Mouse (Mus musculus): Measurements from ENCODE around the gene Adm.
"Not testable (repeated sequence)": the region's sequence is repeated elsewhere in the genome, so short reads cannot be mapped to it uniquely, and the experiment has no call there.

Gene Adm

DNA sequence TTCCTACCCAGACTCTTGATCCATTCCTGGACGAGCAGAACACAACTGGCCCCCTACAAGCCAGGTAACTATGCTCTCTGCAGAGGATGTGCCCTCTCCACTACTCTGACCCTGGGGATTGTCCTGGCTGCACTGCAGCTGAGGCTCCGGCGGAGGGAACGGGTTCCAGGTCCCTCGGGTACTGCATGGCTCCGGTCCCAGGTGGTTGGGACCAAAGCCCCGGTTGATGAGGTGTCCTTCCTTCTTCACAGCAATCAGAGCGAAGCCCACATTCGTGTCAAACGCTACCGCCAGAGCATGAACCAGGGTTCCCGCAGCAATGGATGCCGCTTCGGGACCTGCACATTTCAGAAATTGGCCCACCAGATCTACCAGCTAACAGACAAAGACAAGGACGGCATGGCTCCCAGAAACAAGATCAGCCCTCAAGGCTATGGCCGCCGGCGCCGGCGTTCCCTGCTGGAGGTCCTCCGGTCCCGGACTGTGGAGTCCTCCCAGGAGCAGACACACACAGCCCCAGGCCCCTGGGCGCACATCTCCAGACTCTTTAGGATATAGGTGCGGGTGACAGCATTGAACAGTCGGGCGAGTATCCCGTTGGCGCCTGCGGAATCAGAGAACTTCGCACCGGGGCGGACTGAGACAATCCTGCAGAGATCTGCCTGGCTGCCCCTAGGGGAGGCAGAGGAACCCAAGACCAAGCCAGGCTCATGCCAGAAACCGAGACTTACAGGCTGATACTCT lies 1.3 kb downstream of the Adm start:
- no peak for DNase-seq (ENCODE audit: low read depth, low spot score)

DNA sequence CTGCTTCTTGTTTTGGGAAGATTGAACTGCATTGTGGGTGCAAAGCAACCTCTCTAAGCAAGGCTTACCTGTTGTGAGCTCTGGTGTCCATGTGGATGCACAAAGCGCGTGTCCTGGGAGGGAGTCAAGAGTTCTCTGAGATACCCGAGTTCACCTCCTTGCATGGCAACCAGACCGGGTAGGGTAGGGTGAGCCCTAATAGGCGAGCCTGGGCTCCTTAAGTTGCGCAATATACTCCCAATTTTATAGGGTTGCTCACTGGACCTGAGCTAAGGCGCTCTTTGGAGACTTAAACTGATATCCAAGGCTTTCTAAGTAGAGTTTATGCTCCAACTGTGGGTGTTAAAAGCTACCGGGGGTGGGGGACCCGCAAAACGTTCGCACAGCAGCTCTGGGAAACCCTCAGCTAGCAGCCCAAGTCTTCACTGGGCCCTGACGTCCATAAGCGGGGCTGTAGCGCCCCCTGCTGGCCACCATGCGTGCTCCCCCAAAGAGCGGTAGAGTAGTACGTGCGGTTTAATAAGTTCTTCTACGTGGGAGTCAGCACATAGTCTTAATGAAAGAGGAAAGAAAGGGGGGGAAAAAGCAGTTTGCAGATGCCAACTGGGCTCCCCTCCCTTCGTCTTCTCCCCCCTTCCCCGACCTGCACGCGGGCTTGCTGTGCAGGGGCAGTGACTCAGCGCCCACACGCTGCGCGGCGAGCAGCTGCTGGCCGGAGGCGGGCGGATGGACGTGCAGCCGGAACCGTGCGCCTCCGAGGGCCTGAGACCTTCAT lies 2.6 kb downstream of the Adm start:
- peak; percentile 80 for DNase-seq (ENCODE audit: low read depth, low spot score)

DNA sequence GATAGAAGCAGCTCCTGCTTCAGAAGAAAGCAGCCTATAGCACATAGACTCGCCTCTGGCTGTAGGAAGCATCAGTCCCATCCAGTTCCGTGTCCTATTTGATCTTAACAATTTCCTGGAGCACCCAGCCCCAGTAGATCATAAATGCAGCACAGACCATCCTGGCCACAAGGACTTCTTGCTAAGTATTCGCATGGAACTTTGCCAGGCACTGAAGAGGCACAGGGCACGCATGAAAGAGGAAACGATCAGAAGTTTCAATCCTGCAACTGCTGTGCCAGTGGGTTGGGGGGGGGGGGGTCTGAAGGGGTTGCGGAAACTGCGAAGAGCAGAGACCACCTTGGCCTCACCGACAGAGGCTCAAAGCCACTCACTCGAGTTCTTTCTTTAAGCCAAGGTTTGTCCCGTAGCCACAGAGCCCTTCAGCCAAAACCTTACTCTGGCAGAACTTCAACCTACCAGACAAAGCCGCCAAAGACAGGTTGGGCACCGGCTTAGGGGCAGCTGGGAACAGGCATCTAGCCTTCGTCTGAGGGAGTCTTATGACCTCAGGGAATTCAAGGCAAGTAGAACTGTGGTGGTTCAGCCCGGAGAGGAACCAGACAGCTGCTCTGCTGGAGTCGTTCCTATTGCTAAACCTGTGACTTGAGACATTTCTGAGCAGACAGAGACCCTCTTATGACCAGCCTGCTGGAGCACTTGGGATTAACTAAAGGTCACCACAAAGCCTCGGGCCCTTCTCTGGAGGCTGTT lies 3.9 kb downstream of the Adm start:
- DNase-seq (ENCODE audit: low read depth, low spot score), result no peak

DNA sequence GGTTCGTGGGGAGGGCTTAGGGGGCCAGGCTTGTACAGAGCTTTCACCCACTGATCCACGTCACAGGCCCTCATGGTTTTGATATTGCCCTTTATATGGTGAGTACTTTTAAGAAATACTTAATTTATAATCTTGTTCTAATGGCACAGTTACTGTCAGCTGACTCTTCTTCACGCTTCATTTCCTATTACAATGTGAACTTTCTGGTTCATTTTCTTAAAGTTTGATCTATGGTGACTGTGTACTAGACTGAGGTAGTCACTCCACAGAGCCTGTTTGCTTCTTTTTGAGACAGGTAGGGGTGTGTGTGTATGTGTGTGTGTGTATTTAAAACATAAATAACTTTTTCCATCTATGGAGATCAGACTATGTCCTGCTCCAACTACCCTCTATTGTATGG lies 8.5 kb downstream of the Adm start:
- no peak for DNase-seq (ENCODE audit: low read depth, low spot score)

DNA sequence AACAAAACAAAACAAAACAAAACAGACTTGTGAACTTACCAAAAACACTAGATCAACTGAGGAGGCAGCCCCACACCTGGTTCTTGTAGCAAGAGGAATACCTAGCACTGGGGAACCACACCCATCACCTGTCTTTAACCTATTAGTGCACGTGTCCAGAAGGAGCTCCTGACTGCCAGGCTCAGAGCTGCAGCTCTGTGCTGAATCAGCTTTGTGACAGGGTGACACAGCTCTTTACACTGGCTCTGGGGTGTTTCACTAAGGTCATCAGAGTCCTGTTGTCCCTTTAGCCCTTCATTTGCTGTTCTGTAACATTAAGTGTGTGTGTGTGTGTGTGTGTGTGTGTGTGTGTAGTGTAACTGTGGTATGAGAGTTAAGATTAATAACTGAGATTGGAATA lies 9.1 kb downstream of the Adm start:
- no peak for DNase-seq (ENCODE audit: low read depth, low spot score)

DNA sequence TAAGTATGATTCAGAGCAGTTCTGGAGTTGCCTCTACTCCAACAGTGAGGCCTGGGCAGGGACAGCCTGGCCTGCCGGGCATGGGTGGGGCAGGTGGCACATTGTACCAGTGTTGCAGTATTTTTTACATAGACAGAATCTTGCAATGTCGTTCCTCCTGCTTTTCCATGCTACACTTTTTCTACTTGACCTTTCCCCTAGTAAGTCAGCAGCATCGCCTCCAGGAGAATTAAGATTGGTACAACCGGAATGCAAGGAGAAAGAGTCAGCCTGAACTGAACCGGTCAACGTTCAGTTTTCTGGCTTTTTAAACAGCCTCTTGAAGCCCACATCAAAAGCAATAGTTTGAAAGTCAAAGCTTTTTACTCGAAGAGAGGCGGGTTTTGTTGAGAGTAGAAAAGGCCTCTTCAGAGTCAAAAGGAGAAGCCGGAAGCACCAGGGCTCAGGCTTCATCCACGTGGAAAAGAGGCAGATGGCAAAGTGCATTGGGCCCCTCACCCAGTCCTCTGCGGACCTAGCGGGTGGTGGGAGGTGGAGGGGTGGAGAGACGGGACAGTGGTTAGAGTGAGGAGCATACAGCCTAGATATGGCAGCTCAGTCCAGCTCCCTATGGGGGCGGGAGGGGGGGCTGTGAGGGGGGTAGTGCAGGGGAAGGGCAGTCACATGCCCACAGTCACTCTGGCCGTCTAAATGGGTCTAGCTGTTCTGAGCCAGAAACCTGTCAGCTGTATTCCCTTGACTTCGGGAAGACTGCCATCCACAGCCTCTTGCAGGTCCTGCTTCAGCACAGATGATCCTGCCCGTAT lies 11.0 kb downstream of the Adm start:
- no peak for DNase-seq (ENCODE audit: low read depth, low spot score)

DNA sequence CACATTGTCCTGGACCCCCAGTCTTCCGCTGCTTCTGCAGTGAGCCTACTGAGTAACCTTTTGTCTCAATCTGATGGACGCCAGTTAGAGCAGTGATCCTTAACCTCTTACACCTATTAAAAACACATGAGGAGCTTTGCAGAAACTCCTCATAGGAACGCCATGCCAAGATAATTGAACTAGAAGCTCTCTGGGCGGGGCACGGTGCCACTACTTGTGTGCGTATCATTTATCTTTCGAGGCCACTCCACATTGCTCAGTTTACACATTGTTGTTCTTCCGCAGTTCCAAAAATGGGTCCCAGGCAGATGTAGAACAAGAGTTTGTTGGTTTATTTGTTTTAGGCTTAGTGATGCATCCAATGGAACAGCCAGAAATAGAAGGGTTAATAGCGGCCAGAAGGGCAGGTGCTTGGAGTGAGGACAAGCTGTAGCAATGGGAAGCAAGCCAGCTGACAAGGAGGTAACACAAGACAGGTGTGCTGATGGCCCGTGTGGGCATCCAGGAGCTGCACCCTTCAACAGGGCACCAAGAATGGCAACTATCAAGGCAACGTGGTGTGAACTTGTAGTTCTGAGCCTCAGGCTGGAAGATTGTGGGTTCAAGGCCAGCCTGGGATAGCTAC lies 11.9 kb downstream of the Adm start:
- no peak for DNase-seq (ENCODE audit: low read depth, low spot score)

DNA sequence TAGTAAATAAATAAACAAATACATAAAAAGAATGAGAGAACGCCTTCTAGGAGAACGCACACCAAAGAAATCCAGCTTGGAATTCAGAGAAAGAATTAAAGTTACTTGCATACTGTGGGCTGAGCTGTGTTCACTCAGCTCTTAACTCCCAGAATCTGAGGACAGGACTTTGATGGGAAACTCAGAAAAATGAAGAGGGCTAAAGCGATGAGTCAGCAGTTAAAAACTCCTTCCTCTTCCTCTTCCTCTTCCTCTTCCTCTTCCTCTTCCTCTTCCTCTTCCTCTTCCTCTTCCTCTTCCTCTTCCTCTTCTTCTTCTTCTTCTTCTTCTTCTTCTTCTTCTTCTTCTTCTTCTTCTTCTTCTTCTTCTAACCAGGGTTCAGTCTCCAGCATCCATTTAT lies 12.5 kb downstream of the Adm start:
- not testable (repeated sequence) for DNase-seq (ENCODE audit: low read depth, low spot score)

DNA sequence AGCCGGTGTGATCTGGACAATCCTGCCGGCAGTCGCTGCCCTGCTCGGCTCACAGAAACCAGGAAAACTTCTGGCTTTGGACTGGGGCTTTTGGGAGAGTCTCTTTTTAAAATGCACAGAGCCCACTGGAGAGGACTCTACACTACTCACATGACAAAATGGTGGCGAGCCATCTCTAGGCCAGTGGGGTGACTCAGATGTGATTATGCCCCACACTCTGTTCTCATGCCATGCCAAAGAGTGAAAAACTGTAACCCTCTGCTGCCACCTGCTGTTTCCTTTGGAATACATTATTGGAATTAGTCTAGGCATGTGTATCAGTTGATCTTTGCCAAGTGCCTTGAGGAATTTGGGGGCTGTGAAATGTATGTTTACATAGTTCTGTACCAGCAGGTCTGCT lies 17.9 kb downstream of the Adm start:
- DNase-seq (ENCODE audit: low read depth, low spot score), result peak; percentile 28

DNA sequence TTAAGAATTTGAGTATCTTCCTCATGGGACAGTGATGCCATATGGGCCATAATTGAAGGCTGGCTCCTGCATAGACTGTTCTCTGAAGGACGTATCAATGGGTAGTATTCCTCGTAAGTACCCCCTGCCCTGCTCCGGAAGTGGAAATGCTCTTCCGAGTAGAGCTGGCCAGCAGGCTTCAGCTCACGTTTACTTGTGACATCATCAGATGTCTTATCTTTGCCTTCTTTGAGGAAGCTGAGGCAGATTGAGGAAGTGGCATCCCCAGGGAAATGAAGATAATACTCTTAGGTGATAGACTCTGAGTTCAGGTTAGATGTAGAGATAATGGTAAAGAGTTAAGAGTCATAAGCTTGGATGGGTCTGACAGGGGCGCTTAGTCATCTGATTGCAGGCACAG lies 18.4 kb downstream of the Adm start:
- no peak for DNase-seq (ENCODE audit: low read depth, low spot score)

DNA sequence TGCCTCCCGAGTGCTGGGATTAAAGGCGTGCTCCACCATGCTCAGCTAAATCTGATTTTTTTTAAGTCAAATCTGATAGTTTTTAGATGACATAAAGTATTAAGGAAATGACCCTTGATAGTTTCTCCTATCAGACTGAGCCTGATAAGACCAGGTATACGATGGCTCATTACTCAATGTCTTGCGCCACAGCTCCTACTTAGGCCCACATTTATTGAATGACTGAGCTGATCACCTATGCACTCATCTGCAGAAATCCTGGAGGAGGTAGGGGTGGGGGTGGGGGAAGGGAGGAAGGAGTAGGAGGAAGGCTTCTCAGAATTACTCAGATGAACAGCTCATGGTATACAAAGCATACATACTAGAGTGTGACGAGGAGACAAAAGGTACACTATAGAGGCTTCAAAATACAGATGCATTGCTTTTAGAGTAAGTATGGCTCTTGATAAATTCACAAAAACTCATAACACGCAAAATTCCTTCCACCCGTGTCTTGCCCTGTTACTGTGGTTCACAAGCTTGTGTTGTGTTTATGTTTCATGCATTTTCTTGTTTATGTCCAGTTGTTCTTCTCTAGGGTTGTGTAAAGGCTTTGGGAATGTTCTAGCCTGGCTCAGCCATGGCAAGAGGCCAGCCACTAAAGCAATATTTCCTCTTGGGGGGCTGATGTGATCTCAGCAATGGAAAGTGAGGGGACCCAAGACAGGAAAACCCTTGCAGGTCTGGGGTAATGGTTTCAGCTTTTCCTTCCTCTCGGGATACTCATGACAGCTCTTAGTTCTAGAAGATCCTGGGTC lies 19.3 kb downstream of the Adm start:
- DNase-seq (ENCODE audit: low read depth, low spot score), result no peak

DNA sequence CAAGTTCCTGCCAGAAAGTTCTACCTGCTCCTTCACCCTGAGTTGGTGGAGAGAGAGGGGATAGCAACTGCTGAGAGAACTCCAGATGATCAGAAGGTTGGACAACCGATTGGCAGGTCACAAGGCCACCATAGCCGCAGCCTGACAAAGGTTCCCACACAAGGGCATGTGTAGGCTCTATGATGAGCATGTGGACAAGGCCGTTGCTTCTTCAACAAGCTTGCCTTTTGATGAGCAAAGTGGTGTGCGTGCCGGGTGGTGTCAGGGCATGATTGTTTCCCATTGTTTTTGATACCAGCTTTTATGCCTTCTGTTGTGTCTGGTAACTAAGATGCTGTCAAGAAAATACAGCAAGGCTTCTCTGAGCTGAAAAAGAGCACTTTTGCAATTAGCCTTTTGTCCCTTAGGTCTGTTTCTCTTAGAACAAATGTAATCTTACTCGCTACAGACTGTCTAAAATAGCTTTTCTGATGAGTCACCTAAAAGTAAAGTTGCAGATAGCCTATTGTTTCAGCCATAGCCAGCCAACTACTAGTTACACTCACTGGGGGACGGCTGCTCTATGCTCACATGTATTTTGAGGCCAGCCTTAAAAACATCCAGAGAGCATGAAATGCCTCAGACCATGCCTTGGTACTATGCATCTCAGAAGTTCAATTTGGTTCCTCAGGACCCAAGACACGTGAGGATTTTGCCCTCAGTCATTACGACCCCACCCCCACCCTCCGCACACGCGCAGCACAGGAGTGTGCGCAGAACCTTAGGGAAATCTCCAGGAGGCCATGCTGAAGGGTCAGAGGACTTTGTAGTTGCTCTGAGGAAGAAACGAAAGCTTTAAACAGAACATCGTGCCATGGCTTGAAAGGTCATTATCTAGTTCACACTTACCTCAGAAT lies 20.3 kb downstream of the Adm start:
- DNase-seq (ENCODE audit: low read depth, low spot score), result no peak

DNA sequence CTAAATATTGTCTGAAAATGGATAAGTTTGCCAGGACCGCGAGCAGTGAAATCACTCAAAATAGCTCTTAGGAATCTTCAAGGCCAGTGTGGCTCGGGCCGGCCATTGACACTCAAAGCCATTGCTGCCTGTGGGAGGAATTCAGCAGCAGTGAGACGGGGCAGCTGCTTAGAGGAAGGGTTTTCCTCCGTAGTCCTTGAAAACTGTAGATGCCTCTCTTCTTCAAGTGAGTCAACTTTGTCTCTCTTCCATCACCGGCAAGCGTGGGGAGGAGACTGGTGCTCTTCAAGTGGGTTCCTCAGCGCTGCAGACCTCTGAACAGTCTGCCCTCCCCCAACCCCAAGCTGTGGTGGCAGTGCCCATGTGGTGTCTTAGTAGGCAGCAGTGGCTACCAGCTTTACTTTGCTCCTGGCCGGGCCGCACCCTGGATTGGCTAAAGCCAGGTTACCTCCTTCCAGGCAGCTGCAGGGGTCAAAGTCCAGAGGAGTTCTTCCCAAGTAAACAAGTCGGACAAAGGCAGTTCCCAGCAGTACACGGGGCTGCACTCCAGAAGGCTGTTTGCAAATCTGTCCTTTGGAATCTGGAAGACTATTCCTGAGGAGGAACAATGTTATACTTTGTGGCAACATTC lies 21.1 kb downstream of the Adm start:
- no peak for DNase-seq (ENCODE audit: low read depth, low spot score)

DNA sequence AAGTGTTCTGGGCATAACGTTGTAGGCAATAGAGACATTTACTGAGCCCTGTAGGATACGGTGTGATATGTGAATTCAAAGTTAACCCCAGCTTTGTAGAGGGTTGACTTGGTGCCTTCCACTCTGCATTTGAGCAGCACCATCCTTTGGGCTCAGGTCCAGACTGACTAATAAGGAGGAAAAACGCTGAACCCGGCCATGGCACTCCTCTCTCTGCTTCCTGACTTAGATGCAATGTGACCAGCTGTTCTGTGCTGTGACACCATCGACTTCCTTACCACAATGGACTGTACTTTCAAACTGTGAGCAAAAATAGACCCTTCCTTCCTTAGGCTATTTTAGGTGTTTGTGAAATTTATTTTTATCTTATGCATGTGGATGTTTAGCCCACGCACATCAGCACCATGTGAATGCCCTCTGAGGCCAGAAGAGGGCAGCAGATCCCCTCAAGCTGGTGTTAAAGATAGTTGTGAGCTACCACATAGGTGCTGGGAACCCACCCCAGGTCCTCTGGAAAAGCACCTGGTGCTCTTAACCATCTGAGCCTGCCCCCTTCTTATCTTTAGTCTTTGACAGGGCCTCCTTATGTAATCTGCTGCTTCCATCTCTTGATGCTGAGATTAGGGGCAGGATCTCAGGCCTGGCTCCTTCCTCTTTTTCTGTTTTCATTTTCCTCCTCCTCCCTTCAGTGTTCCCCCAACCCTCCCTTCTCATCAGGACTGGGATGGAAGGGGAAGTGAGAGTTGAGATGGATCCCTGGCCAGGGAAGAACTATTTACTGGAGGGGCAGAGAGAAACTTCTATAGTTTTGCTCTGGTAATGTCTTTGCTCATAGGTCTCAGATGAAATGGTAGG lies 21.9 kb downstream of the Adm start:
- DNase-seq (ENCODE audit: low read depth, low spot score), result no peak

DNA sequence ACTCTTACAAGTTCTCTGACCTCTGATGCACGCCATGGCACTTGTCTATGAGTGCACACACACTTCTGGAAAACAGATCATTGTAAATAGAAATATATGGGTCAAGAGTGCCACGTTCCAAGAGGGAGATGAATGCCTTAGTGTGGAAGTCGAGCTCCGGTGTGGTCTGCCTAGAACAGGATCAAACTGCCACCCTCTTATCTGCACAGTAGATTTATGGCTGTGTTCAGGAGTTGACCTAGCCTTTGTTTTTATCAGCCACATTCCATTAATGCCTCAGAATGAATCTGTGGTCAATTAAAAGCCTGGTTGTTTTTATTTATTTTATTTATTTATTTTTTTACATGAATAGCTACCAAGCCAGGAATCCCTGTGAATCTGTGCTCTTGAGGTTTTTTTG lies 23.0 kb downstream of the Adm start:
- DNase-seq (ENCODE audit: low read depth, low spot score), result no peak

DNA sequence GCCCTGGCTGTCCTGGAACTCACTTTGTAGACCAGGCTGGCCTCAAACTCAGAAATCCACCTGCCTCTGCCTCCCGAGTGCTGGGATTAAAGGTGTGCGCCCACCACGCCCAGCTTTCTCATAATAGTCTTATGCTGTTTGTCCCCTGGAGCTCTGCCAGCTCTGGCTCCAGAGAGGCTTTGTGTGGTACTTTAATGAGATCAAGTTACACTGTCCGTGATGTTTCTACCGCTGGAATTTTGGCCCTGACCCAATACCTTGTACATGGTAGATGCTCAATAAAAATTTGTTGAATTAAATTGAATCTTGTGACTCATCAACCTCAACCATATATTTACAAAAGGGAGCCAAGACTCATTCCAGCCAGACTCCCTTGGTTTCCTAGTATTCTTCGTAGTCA lies 23.6 kb downstream of the Adm start:
- no peak for DNase-seq (ENCODE audit: low read depth, low spot score)

DNA sequence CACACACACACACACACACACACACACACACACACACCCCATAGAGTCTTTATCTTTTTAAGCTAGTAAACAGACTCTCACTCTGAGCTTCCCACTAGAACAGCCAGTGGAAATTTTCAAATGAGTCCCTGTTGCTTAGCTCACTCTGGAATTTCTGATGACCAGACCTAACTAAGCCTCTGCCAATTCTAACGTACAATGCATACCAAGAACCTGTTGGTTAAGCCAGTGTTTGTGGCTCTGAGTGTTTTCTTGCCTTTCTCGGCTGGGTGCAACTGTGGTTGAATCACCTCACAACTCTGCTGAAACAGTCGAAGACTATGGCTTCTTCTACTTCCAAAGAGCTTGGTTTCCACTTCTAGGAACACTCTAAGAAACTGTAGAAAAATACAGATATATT lies 27.8 kb downstream of the Adm start:
- no peak for DNase-seq (ENCODE audit: low read depth, low spot score)

DNA sequence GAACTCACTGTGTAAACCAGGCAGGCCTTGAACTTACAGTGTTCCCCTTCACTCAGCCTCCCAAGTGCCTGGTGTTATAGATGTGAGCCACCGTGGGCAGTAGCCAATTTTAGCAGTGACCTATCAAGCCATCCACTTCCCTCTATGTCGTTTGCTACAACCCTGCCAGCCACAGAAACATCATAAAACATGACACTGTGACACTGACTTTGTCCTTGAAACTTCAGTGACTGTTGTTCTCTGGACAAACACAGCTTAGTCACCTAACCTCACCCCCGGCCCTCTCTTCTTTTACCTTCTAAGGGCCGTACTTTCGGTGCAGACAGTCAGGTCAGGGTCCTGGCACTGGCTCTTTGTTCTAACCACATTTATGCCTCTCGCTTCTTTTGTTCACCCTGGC lies 28.5 kb downstream of the Adm start:
- DNase-seq (ENCODE audit: low read depth, low spot score), result no peak

Data from CD4-positive helper T cell, adult 2 months (primary cell).